Mouse (Mus musculus) left cerebral cortex, adult 18-20 months (tissue): ENCODE measurements around the gene Tmc5. TPM values are rescaled to one million over a fixed set of nuclear protein-coding genes. Genes with fewer than 3 reads are reported as not detected.

Source experiments
- DNase-seq, 2 experiments: peaks; one replicate each; pipeline ENCODE4 v3.0.0; 2021 to 2022; ENCODE audit warnings: low spot score in 2 of 2, mixed read lengths in 1 of 2
- total RNA-seq, 2 experiments: library from RNA; stranded (reverse); gene quantifications; 2 replicates each; pipeline ENCODE4 v1.2.3; 2021

The Tmc5 gene
- total RNA-seq, 2 experiments from 2014 or later, result 0.28 to 0.30 TPM

- no peak for DNase-seq
Observed at GRCm38 (mm10) chr7:118610721-118611120, 13.6 kb downstream of the Tmc5 start.

GRCm38 (mm10) chr7:118611185-118611749, 14.2 kb downstream of the Tmc5 start:
- DNase-seq, result no peak

GRCm38 (mm10) chr7:118611933-118612332, 14.8 kb downstream of the Tmc5 start:
- no peak for DNase-seq

DNA sequence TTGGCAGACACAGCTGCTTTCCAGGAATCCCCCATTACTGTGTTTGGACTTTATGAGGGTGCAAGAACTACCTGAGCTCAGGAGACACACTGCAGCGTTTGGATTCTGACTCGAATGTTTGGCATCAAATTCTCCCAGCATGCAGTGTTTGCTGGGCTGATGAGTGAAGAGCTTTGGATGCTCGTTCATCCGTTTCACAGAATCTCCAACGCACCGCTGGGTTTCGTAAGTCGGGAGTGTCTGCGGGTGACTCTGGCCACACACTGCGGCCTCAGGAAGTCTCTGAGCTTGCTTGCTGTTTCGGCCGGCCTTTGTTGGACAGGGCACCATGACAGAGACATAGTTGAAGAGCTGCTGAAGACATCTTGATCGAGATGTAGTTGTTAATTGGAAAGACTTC, 17.0 kb downstream of the Tmc5 start:
- no peak for DNase-seq

GRCm38 (mm10) chr7:118618104-118618503, 21.0 kb downstream of the Tmc5 start:
- DNase-seq, result no peak

DNA sequence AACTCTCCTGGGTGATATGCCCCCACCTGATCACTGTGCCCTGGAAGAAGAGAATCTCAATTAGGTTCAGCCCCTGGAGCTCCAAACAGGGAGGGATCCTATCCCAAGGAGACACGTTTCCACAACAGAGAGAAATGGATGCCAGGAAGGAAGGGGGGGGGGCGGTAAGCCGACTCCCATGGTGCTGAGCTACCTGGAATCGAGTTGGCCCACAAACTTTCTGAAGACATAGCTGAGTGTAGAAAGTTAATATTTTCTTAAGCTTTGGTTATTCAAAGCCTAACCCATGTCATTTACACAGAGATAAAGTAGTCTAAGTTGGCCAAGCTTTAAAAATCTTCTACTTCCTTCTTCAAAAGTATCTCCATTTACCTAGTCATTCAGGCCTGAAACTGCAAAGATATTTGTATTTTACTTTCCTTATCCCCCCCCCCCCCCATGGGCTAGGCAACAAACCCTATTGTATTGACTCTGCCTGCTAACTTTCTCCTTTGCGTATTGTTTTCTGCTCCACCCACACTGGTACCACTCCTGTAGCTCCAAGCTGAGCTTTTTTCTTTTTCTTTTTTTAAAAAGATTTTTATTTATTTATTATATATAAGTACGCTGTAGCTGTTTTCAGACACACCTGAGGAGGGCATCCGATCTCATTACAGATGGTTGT, 23.3 kb downstream of the Tmc5 start:
- DNase-seq, result no peak

DNA sequence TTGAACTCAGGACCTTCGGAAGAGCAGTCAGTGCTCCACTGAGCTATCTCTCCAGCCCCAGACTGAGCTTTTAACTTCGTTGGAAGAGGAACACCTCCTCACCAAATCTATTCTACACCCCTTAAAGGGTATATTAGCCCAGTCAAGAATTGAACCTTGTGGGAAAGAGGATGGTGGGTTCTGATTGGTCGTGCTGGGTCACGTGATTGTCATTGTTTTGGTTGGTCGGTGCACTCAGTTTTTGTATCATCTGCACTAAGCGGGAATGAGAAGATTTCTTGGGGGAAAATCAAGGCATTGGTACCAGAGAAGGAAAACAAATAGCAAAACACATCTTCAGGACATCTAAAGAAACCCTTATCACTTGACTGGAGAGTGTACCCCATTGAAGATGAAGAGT, 24.0 kb downstream of the Tmc5 start:
- no peak for DNase-seq

- DNase-seq, result no peak
Observed at GRCm38 (mm10) chr7:118627550-118628298, 30.6 kb downstream of the Tmc5 start.

DNA sequence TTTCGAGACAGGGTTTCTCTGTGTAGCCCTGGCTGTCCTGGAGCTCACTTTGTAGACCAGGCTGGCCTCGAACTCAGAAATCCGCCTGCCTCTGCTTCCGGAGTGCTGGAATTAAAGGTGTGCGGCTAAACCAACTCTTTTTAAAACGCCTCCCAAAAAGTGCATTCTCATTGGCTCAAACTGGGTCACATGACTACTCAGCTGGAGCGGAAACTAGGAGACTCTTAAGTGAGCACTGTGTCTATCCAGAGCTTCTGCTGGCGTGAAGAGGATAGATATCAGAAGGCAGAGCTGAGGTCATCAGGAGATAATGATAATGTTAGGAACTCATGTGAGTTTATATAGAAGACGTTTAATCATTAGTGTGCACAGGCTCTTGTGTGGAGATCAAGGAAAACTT, 36.0 kb downstream of the Tmc5 start:
- DNase-seq, result no peak

DNA sequence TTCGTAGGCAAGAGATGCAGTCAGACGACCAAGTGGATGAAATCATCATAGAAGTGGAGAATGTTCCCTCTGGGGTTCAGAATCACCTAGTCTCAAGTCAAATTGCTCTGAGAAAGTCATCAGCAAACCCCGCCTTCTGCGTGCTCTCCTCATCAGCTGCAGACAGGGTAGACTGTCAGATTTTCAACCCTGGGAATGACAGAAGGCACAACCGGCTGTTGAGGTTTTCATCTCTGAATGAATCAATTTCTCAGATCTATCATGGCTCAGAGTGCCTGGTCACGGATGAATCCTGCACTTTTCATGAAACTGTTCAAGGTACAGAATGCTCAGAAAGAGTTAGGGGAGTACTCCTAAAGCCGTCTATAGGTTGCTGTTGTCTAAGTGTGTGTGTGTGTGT, 36.9 kb downstream of the Tmc5 start:
- DNase-seq, result no peak

GRCm38 (mm10) chr7:118637466-118637865, 40.4 kb downstream of the Tmc5 start:
- DNase-seq, result no peak

GRCm38 (mm10) chr7:118646237-118646636, 49.1 kb downstream of the Tmc5 start:
- DNase-seq, result no peak

GRCm38 (mm10) chr7:118649328-118649727, 52.2 kb downstream of the Tmc5 start:
- DNase-seq, result peak in 1 of 2 experiments; percentile 25

DNA sequence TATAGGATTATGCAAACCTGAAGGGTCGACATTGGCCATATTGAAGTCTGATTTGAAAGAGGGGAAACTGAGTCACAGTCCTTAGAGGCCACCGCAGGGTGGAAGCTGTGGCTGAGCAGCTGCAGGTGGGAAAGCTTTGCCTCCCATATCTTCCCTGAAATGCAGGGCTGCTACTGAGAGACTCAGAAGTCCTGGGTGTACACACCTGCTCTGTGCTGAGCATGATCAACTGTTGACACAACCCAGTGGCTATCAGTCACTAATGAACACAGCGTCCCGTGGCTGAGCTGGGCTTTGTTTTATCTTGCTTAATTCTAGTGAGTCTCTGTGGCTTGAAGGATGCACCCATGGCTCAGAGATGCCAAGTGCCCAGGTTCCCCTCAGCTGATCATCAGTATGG, 53.0 kb downstream of the Tmc5 start:
- no peak for DNase-seq

GRCm38 (mm10) chr7:118650891-118651290, 53.8 kb downstream of the Tmc5 start:
- peak; percentile 41 to 60 for DNase-seq

- no peak for DNase-seq
Observed at GRCm38 (mm10) chr7:118652572-118653295, 55.6 kb downstream of the Tmc5 start.

- DNase-seq, result no peak
Observed at GRCm38 (mm10) chr7:118656730-118657129, 59.6 kb downstream of the Tmc5 start.

DNA sequence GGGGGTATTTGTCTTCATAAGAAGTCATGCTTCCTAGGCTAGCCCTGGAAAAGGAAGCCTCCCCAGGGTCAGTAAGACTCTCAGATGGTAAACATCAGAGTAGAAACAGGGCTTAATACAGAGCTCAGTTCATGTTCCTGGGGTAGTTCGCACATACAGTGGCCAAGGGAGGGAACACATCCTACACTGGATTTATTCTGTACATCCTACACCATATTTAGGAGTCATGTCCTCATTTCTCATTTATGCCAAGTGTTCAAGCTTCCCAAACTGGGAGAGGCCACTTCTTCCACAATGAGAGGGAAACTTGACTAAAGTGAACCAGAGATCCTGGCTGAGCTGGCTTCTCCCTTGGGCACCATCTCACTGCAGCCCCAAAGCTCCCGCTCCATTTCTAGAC, 70.7 kb downstream of the Tmc5 start:
- no peak for DNase-seq

GRCm38 (mm10) chr7:118670142-118670541, 73.0 kb downstream of the Tmc5 start:
- DNase-seq, result no peak

DNA sequence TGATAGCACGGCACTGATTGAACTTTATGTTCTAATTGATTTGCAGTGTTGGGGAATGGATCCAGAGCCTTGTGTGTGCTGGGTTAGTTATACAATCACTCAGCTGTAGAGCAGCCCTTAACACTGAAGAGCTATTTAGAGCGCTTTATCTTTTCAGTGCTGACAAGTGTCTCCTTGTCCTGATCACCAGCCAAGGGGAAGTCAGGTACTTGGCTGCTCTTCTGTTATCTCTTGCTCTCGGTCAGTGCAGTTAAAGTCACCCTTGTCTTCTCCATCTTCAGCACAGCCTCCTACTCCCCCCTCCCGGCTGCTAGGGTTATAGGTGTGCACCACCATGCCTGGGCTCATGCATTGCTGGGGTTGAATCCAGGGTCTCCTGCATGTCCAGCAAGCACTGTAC, 79.7 kb downstream of the Tmc5 start:
- DNase-seq, result no peak

DNA sequence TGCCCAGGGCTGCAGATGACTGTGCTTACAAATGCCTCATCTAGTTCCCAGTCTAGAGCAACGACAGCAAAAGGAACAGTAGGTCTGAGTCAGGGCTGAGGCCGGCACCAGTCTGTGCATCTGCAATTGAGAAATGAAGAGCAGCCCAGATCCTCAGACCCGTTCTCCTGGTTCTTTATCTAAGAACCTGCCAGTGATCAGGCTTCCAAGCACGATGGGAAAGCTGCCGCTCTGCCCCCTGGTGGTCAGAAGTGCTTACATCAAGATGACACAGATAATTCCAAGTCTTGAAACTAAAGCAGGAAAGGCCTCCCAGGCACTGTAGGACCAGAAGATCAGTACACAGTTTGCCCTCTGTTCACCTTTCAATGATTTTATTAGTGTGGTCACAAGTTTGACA, 91.1 kb downstream of the Tmc5 start:
- peak; percentile 86 to 93 for DNase-seq

GRCm38 (mm10) chr7:118689088-118689487, 92.0 kb downstream of the Tmc5 start:
- no peak for DNase-seq
